Comparison of ENCODE assay signal across 29 mouse cellular contexts in genomic region chr2:91109241-91109640, GRCm38 (mm10). TPM values are rescaled to one million over a fixed set of nuclear protein-coding genes. Genes with fewer than 3 reads are reported as not detected.
"Had no signal": no experiment of that assay in that cellular context is flagged by ENCODE, and none has a peak within 500 bp of the region (broad histone marks: within the 10 kb centered on the region; RNA-seq: fewer than 3 reads in every experiment).

No protein-coding gene starts in this region.

- H3K27ac ChIP-seq: gastrocnemius, adult 2 months; heart, adult 2 months; heart, embryonic 13.5 days; heart, embryonic 15.5 days; hindbrain, embryonic 13.5 days; hindbrain, embryonic 15.5 days; hindbrain, postnatal 0 days; layer of hippocampus, adult 2 months; left cerebral cortex, adult 2 months; limb, embryonic 10.5 days; limb, embryonic 12.5 days; liver, embryonic 14.5 days had no signal

- H3K4me2 ChIP-seq: heart, embryonic 11.5 days; heart, embryonic 13.5 days; heart, embryonic 15.5 days; hindbrain, embryonic 13.5 days; hindbrain, embryonic 15.5 days; limb, embryonic 12.5 days had no signal

- H3K9ac ChIP-seq: heart, embryonic 13.5 days; heart, embryonic 15.5 days; hindbrain, embryonic 13.5 days; hindbrain, embryonic 15.5 days; limb, embryonic 12.5 days; liver, embryonic 14.5 days had no signal

- ATAC-seq: hindbrain, postnatal 0 days; intestine, postnatal 0 days; liver, embryonic 12.5 days had no signal

- H3K9me3 ChIP-seq: heart, embryonic 13.5 days; heart, embryonic 15.5 days; hindbrain, embryonic 13.5 days; hindbrain, embryonic 15.5 days; limb, embryonic 10.5 days; limb, embryonic 12.5 days; liver, embryonic 12.5 days had no signal

- H3K4me3 ChIP-seq: gastrocnemius, adult 2 months; heart, adult 2 months; heart, embryonic 13.5 days; heart, embryonic 15.5 days; hindbrain, embryonic 13.5 days; hindbrain, embryonic 15.5 days; layer of hippocampus, adult 2 months; left cerebral cortex, adult 2 months; limb, embryonic 10.5 days; limb, embryonic 12.5 days; liver, embryonic 12.5 days had no signal

- H3K36me3 ChIP-seq: heart, embryonic 13.5 days; heart, embryonic 15.5 days; hindbrain, embryonic 13.5 days; hindbrain, embryonic 15.5 days; limb, embryonic 10.5 days; limb, embryonic 12.5 days; liver, embryonic 12.5 days had no signal

- DNase-seq: gastrocnemius, adult 2 months; gastrocnemius, postnatal 10 days; gastrocnemius, postnatal 25 days; heart, adult 11 months; heart, adult 2 months; heart, postnatal 14 days; heart, postnatal 36 days; kidney, adult 18-20 months; kidney, adult 8-10 months; kidney, postnatal 10 days; kidney, postnatal 25 days; kidney, postnatal 4 days; liver had no signal

- H3K27me3 ChIP-seq: heart, embryonic 13.5 days; heart, embryonic 15.5 days; hindbrain, embryonic 15.5 days; liver, embryonic 12.5 days had no signal

- H3K4me1 ChIP-seq: hindbrain, embryonic 13.5 days; hindbrain, embryonic 15.5 days; limb, embryonic 10.5 days; limb, embryonic 12.5 days had no signal

RNA-seq across cellular contexts. Expression of gene Mybpc3, which starts 8.7 kb away (rescaled TPM):
- polyA plus RNA-seq: hindbrain, embryonic 11.5 days; hindbrain, embryonic 15.5 days; intestine, embryonic 14.5 days; intestine, postnatal 0 days; kidney, embryonic 14.5 days had no signal
